Mouse (Mus musculus) liver, embryonic 14 days (tissue): ENCODE results near the gene Rtl5. TPM values are rescaled to one million over a fixed set of nuclear protein-coding genes. Genes with fewer than 3 reads are reported as not detected.

ENCODE experiments used
- polyA plus RNA-seq: library from polyadenylated mRNA; depleted of rRNA; stranded (reverse); fragments of >200 nt; gene quantifications from 2 replicates; pipeline ENCODE4 v1.2.3, GENCODE M21; 2012; rRNA removed

Rtl5 gene
- 0.86 and 1.0 TPM in 2 replicates for polyA plus RNA-seq

DNA sequence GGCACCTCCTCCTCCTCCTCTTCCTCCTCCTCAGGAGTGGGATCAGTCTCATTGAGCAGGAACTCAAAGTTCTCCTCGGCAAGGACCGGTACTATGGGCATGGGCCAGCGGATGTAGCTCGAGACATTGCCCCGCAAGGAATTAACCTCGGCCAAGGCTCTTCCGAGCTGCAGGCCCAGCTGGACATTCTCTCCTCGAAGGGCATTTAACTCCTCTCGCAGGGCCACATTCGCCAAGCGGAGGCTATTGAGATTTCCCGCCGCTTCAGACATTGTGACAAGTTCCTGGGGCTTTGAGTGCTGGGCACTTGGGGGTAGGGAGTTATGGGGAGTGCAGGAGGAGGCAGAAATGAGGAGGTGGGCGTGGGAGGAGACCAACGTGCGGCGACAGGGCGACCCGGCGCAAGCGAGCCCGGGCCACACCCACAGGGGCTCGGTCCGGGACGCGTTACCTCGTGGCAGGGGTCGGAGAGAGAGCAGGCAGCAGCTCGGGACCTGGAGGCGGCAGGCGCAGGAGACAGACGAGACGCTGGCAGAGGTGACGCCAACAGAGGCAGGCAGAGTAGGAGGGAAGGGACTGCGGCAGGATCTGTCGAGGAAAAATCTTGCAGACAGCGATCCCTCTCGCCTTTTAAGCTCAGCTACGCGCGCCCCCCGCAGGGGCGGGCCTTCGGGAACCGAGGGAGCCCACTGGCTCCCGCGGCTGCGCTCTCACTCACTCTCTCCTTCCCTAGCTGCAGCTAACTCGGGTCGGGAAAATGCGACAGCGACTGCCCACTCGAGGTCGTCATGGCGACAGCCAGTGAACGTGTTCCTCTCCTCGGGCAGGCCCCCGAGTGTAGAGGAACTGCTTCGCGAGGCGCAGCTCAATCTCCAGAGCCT is at the start of gene Rtl5:
TSS of gene Rtl5 (minus strand) at position 714 of the 881 bp plus-strand sequence.

DNA sequence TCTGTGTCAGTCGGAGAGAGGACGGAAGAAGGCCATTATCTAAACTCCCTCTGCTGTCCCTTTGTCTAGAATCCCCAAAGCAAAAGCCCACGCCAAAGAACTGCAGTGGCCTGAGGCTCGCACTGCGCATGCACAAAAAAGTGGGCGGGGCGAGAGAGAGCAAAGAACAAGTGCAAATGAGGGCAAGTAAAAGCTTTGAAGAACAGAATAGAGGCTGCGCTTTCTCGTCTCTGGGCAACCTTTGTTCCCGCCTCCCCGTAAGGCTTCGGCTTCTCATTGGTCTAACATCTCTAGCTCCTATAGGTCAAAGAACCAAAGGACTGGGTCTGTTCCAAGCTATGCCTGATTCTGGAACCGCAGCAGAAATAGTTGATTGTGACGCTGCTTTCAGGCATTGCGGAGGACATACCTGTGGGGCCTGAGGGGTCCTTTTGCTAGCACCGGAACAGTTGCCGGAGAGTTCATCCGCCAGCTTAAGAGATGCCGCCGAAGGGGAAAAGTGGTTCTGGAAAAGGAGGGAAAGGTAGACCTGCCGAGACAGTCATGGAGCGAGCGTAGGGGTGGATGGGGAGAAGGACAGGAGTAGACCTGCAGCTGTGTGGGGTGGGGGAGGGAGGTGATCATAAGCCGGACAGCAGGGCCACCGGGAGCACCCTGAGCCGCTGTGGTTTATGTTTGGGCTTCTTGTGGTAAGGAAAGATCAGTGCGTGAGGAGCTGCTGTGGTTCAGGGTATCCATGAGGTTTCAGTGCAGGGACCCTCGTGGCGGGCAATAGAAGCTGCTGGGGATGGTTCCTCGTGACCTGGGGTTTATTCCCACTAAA is 48.1 kb upstream of the Rtl5 start, which contains the start of gene Pin4:
TSS of gene Pin4 (plus strand) at position 406 of the 823 bp plus-strand sequence.

Other genes with a start within 250 kb of the Rtl5 start
- 0.37 and 0.38 TPM in 2 replicates for gene Nhsl2, start 221.9 kb downstream of the Rtl5 start, polyA plus RNA-seq
- 58.3 and 64.4 TPM in 2 replicates for gene Pin4, start 48.1 kb upstream of the Rtl5 start, polyA plus RNA-seq
- 5.4 and 6.9 TPM in 2 replicates for gene Ercc6l, start 85.8 kb upstream of the Rtl5 start, polyA plus RNA-seq
- gene Rps4x, start 118.1 kb upstream of the Rtl5 start, polyA plus RNA-seq: 1,060 and 1,255 TPM in 2 replicates
- gene Cited1, start 180.9 kb upstream of the Rtl5 start, polyA plus RNA-seq: 40.8 and 52.6 TPM in 2 replicates